Mouse (Mus musculus) midbrain, embryonic 12.5 days (tissue): ENCODE data around the gene Lpcat2. TPM values are rescaled to one million over a fixed set of nuclear protein-coding genes. Genes with fewer than 3 reads are reported as not detected.

Experiments used
- ATAC-seq: fragments of 200-750 bp; cut with Nextera tagmentation; 2 replicates; pipeline ENCODE4 v1.8.0; 2017; ENCODE audit warnings: low read depth, moderate TSS enrichment, moderate library complexity; ENCODE audit not compliant: low FRiP score
- H3K27ac ChIP-seq: fragments of 300-500 bp; sonication (generic); replicated peaks from 2 replicates; pipeline ENCODE4 v1.5.1; 2016; ENCODE audit warnings: mild to moderate bottlenecking
- H3K27me3 ChIP-seq: fragments of 300-500 bp; sonication (generic); 2 replicates; pipeline ENCODE4 v1.6.1; 2016; ENCODE audit warnings: mild to moderate bottlenecking
- H3K36me3 ChIP-seq: fragments of 300-500 bp; sonication (generic); 2 replicates; pipeline ENCODE4 v1.6.1; 2016
- H3K4me1 ChIP-seq: fragments of 300-500 bp; sonication (generic); 2 replicates; pipeline ENCODE4 v1.6.1; 2016
- H3K4me2 ChIP-seq: fragments of 300-500 bp; sonication (generic); replicated peaks from 2 replicates; pipeline ENCODE4 v1.6.1; 2016; ENCODE audit warnings: mild to moderate bottlenecking, moderate library complexity
- H3K4me3 ChIP-seq: fragments of 300-500 bp; sonication (generic); 2 replicates; pipeline ENCODE4 v1.5.1; 2016; ENCODE audit warnings: mild to moderate bottlenecking
- H3K9ac ChIP-seq: fragments of 300-500 bp; sonication (generic); replicated peaks from 2 replicates; pipeline ENCODE4 v1.6.1; 2016; ENCODE audit warnings: mild to moderate bottlenecking, moderate library complexity
- H3K9me3 ChIP-seq: fragments of 300-500 bp; sonication (generic); 2 replicates; pipeline ENCODE4 v1.6.1; 2016; ENCODE audit warnings: mild to moderate bottlenecking
- WGBS: fragments of 180-500 bp; shearing (Covaris S2); methylation state at CpG from one replicate; pipeline ENCODE4 v1.1.7; 2016; 5-methylcytosine and 5-hydroxymethylcytosine counted together
- microRNA-seq: library from miRNA; unstranded; fragments of <30 nt; microRNA quantifications from one replicate; pipeline ENCODE4, GENCODE M21; 2017
- polyA plus RNA-seq: library from polyadenylated mRNA; unstranded; fragments of >200 nt; fragmentation: Nextera tagmentation; extraction: Ambion mirVana; gene quantifications from 2 replicates; pipeline ENCODE4 v1.2.1, GENCODE M21; 2016

Gene Lpcat2
- polyA plus RNA-seq, 1 experiment from 2014 or later: 5.9 TPM

- no peaks in the 10 kb centered on the region for H3K9me3 ChIP-seq
- H3K36me3 ChIP-seq: no peaks in the 10 kb centered on the region
- no peak overlapping the region for H3K4me2 ChIP-seq
- H3K27ac ChIP-seq: no peak overlapping the region
- H3K4me1 ChIP-seq: no peaks in the 10 kb centered on the region
- 79% methylated on average over 4 of the region's 4 CpGs for WGBS
- no peak overlapping the region for H3K9ac ChIP-seq
- H3K4me3 ChIP-seq: no peak overlapping the region
- H3K27me3 ChIP-seq: no peaks in the 10 kb centered on the region
- ATAC-seq: no peak
Observed at GRCm38 (mm10) chr8:92938056-92938455, 82.9 kb downstream of the Lpcat2 start.

- Histone ChIP-seq H3K4me1 (no peaks in the 10 kb centered on the region), H3K4me2 (no peak overlapping the region), H3K36me3 (no peaks in the 10 kb centered on the region), H3K27ac (no peak overlapping the region), H3K9ac (no peak overlapping the region), H3K9me3 (no peaks in the 10 kb centered on the region), H3K27me3 (no peaks in the 10 kb centered on the region), H3K4me3 (no peak overlapping the region)
- ATAC-seq: no peak
- WGBS: 84% methylated on average over 4 of the region's 4 CpGs
Observed at GRCm38 (mm10) chr8:92949071-92949470, 93.9 kb downstream of the Lpcat2 start.

GRCm38 (mm10) chr8:92950639-92951371 lies 95.7 kb downstream of the Lpcat2 start:
- 87% methylated on average over 12 of the region's 12 CpGs for WGBS
- Histone ChIP-seq H3K9me3 (no peaks in the 10 kb centered on the region), H3K4me3 (no peak overlapping the region), H3K27ac (no peak overlapping the region), H3K36me3 (no peaks in the 10 kb centered on the region), H3K4me1 (no peaks in the 10 kb centered on the region), H3K4me2 (no peak overlapping the region), H3K9ac (no peak overlapping the region), H3K27me3 (no peaks in the 10 kb centered on the region)
- no peak for ATAC-seq

- 88% methylated on average over 5 of the region's 5 CpGs for WGBS
- Histone ChIP-seq H3K4me1 (no peaks in the 10 kb centered on the region), H3K4me3 (no peak overlapping the region), H3K27ac (no peak overlapping the region), H3K36me3 (no peaks in the 10 kb centered on the region), H3K27me3 (peaks cover 17% of the 10 kb centered on the region), H3K4me2 (no peak overlapping the region), H3K9me3 (no peaks in the 10 kb centered on the region), H3K9ac (no peak overlapping the region)
- ATAC-seq: no peak
Observed at GRCm38 (mm10) chr8:92954044-92954443, 98.9 kb downstream of the Lpcat2 start.

GRCm38 (mm10) chr8:92959779-92960178 lies 104.6 kb downstream of the Lpcat2 start, which contains the start of gene Slc6a2:
Gene Slc6a2, plus strand, starts transcription at chr8:92960079.
- 76% methylated on average over 10 of the region's 10 CpGs for WGBS
- Histone ChIP-seq H3K27ac (no peak within 1 kb of the TSS), H3K4me1 (peaks cover 11% of the 10 kb centered on the region)

GRCm38 (mm10) chr8:92960451-92960911 lies 105.3 kb downstream of the Lpcat2 start:
- Histone ChIP-seq H3K9ac (peak overlapping the region; percentile 34; the same call in 1 of the 2 replicates), H3K27me3 (peaks cover 57% of the 10 kb centered on the region), H3K27ac (no peak overlapping the region), H3K9me3 (no peaks in the 10 kb centered on the region), H3K4me3 (peak overlapping the region; percentile 44), H3K4me1 (peaks cover 11% of the 10 kb centered on the region), H3K4me2 (peak overlapping the region; percentile 74), H3K36me3 (no peaks in the 10 kb centered on the region)
- WGBS: under 1% methylated on average over 40 of the region's 42 CpGs
- no peak for ATAC-seq

More at GRCm38 (mm10) chr8:92959779-92960178, 104.6 kb downstream of the Lpcat2 start, which contains the start of gene Slc6a2:
- H3K4me3 ChIP-seq: peak within 1 kb of the TSS; percentile 44
- no peaks in the 10 kb centered on the region for H3K36me3 ChIP-seq
- no peaks in the 10 kb centered on the region for H3K9me3 ChIP-seq
- peaks cover 57% of the 10 kb centered on the region for H3K27me3 ChIP-seq
- ATAC-seq: no peak
- peak within 1 kb of the TSS; percentile 34; the same call in 1 of the 2 replicates for H3K9ac ChIP-seq
- H3K4me2 ChIP-seq: peak within 1 kb of the TSS; percentile 74

- H3K4me3 ChIP-seq: peak overlapping the region; percentile 44
- no peak overlapping the region for H3K9ac ChIP-seq
- H3K27ac ChIP-seq: no peak overlapping the region
- H3K4me2 ChIP-seq: peak overlapping the region; percentile 74
- 1% methylated on average over 25 of the region's 25 CpGs for WGBS
- no peaks in the 10 kb centered on the region for H3K36me3 ChIP-seq
- H3K9me3 ChIP-seq: no peaks in the 10 kb centered on the region
- ATAC-seq: no peak
- H3K4me1 ChIP-seq: peaks cover 11% of the 10 kb centered on the region
- peaks cover 57% of the 10 kb centered on the region for H3K27me3 ChIP-seq
Observed at GRCm38 (mm10) chr8:92961088-92961487, 105.9 kb downstream of the Lpcat2 start.

- no peak for ATAC-seq
- Histone ChIP-seq H3K4me1 (peaks cover 11% of the 10 kb centered on the region), H3K9me3 (no peaks in the 10 kb centered on the region), H3K36me3 (no peaks in the 10 kb centered on the region), H3K4me2 (no peak overlapping the region), H3K4me3 (no peak overlapping the region), H3K27me3 (peaks cover 37% of the 10 kb centered on the region), H3K9ac (no peak overlapping the region), H3K27ac (no peak overlapping the region)
- 87% methylated on average over 2 of the region's 2 CpGs for WGBS
Observed at GRCm38 (mm10) chr8:92964556-92964955, 109.4 kb downstream of the Lpcat2 start.

Small RNA genes within 50 kb of the gene (microRNA-seq; reads per million reads assigned to microRNA genes)
- not detected for gene Gm22151

Other genes with a start within 250 kb of the Lpcat2 start
- 3.0 and 3.1 TPM in 2 replicates for gene Irx6, start 181.1 kb upstream of the Lpcat2 start, polyA plus RNA-seq
- gene Mmp2, start 28.0 kb upstream of the Lpcat2 start, polyA plus RNA-seq: 45.6 and 63.9 TPM in 2 replicates
- 0.18 TPM in 1 of 2 replicates, not detected in the other for gene Capns2, start 46.1 kb downstream of the Lpcat2 start, polyA plus RNA-seq
- 0.17 and 0.18 TPM in 2 replicates for gene Slc6a2, start 104.7 kb downstream of the Lpcat2 start, polyA plus RNA-seq
- gene Ces1a, start 192.9 kb downstream of the Lpcat2 start, polyA plus RNA-seq: not detected in 2 replicates
- gene Ces1b, start 224.7 kb downstream of the Lpcat2 start, polyA plus RNA-seq: not detected in 2 replicates